1 mouse cellular context compared by ENCODE assay signal in the genomic region with DNA sequence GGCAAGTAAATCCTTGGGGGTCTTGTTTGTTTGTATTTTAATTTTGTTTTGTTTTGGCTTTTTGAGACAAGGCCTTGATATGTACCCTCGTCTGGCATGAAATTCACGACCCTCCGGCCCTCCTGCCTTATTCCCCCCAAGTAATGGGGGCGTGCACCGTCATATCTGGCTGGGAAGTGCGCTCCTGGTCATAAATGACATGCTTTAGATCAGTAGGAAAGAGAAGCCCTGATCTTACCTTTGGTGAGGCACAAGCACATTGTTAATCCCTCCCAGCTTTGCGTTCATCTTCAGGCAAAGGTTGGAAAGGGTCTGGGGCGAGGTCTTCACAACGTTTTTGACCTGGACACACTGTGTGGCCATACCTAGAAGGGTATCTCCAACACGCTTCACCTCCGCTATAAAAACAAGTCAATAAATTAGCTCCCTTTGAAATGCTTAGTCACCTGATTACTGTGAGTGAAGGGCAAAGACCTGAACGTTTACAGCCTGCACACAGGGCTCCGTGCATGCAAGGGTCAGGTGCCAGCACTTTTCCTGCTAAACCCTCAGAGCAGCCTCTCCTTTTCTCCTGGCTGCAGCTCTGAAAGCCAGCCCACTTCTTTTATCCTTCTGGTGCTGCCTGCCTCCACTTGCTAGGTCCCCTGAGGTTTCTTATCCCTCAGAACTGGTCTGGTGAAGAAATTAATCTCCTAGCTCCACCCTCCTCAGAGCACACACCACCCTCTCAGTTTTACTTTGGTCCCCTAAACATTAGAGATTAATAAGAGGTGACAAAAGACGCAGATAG.
TF ChIP-seq lines count a peak whose summit lies in the region.

No protein-coding gene starts in this region.

TF ChIP-seq in MEL, 35 proteins besides CTCF, POLR2A, EP300 and RAD21:
- TF ChIP-seq SIN3A (IDR thresholded peaks at IDR 0.05; ENCODE audit: low read length) (no peak), KAT2A (conservative IDR thresholded peaks at IDR 0.05; ENCODE audit: low read depth, low read length) (no peak), POLR2AphosphoS2 (IDR thresholded peaks at IDR 0.05; ENCODE audit: low read length) (no peak), MAFK (IDR thresholded peaks at IDR 0.05; ENCODE audit: borderline replicate concordance, low read depth, low read length) (no peak), TCF12 (IDR thresholded peaks at IDR 0.05; ENCODE audit: low read depth, low read length) (no peak), GABPA (IDR thresholded peaks at IDR 0.05; ENCODE audit: low read depth, low read length) (no peak), NRF1 (IDR thresholded peaks at IDR 0.05; ENCODE audit: insufficient read depth, low read depth, low read length, poor library complexity, severe bottlenecking) (no peak), TAL1 (IDR thresholded peaks at IDR 0.05; ENCODE audit: low read length) (no peak), MYB (IDR thresholded peaks at IDR 0.05; ENCODE audit: low read depth, low read length) (no peak), GATA1 (IDR thresholded peaks at IDR 0.05; ENCODE audit: low read depth, low read length) (no peak)
TF ChIP-seq in MEL: peak in this region for 0.
